Mouse (Mus musculus) heart, postnatal 25 days (tissue): ENCODE measurements around the gene Col1a2. TPM values are rescaled to one million over a fixed set of nuclear protein-coding genes. Genes with fewer than 3 reads are reported as not detected.

Experiments used
- DNase-seq: peaks from one replicate; pipeline ENCODE4 v3.0.0; 2022; ENCODE audit warnings: low spot score
- intact Hi-C: fragments of 180-260 bp; cut with DNase I; formaldehyde crosslinking; loops from one replicate; pipeline ENCODE4 v1.15.1; 2025
- total RNA-seq, 2 experiments: library from RNA; stranded (reverse); gene quantifications; 2 replicates each; pipeline ENCODE4 v1.2.3; 2021

Col1a2 gene
- total RNA-seq, 2 experiments from 2014 or later = 176 to 187 TPM

DNA sequence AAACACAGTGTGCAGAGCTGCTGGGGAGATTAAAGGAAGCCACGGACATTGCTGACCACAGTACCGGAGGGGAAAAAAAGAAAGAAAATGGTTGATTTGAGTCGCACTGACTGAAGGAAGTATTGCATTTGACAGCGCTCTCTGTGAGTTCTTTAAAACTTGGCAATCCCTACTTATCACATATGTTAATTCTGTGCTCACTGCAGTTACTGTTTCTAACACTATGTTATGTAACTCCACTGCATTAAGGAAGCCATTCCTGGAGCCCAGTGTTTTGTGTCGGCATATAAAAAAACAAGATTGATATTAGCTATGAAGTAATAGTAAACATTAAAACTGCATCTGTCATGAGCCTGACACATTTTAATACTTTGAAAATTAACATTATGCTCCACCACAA, 73.1 kb downstream of the Col1a2 start:
- no peak for DNase-seq
- intact Hi-C loops = no loop called here

DNA sequence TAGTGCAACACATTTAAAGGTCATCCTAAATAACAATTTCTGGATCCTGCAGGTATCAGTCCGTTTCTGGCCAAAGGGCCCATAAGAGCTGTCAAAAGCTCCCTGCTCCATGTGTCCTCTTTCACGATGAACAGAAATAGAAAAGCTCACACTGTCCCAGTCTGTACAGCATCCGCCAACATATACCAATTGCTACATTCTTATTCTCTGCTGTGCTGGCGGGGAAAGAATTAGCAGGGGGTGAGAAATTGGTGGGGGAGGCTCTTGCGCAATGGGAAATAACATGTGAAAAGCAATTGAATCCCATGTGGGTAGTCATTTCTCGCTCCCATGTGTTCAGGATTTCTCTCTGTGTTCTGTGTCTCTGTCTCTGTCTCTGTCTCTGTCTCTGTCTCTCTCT, 73.7 kb downstream of the Col1a2 start:
- intact Hi-C loops = no loop called here

DNA sequence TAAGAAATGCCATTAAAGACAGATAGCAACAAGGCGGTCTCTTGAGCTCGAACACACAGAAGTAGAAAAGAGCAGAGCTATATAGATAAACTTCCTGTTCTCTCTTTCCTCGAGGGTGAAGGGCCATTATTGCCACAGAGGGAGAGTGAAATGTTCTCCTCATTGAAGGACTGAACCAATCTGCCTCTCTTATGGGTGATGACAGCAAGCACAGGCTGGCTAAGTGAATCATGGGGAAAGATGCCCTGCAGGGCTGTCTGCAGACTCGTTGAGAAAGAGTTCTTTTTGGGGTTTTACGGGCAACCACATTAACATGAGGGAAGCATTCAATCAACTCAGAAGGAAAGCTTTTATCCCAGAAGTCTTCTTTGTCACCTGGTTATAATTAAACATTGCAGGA, 75.0 kb downstream of the Col1a2 start:
- intact Hi-C loops = no loop called here
- no peak for DNase-seq

More for the DNA sequence above, 73.7 kb downstream of the Col1a2 start:
- no peak for DNase-seq

DNA sequence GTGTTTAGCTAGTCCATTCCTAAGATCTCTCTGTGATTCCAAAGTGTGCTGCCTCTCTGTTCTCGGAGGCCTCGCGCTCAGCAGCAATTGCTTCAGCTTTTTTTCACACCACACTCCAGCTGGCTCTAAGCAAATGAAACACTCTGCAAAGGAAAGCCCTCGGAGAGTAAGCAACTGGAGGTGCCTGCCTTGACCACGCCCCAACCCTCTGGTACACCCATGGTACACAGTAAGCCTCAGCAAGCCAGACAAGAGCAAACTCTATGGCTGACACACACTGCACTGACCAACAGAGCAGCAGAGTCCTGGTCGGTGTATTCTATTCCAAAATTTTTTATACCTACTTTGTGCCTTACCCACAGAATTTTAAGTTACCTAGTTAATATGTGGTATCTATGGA, 78.9 kb downstream of the Col1a2 start:
- no peak for DNase-seq
- intact Hi-C loops = no loop called here

DNA sequence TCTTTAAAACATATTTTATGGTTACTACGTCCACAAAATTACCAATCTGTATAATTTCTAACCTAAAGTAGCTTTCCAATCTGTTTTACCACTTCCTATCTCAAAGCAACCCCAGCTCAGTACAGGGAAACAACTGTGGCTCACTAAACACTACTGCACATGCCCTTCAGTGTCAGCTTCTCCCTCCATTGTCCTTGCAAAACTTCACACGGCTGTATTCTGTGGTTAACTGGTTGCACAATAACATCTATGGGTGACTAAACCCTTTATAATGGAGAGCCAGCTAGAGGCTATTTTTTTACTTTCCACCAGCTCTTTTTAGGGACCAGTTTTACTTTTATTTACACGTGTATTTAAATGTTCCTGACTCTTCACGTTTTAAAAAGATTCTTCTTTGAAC, 83.3 kb downstream of the Col1a2 start:
- intact Hi-C loops = no loop called here

DNA sequence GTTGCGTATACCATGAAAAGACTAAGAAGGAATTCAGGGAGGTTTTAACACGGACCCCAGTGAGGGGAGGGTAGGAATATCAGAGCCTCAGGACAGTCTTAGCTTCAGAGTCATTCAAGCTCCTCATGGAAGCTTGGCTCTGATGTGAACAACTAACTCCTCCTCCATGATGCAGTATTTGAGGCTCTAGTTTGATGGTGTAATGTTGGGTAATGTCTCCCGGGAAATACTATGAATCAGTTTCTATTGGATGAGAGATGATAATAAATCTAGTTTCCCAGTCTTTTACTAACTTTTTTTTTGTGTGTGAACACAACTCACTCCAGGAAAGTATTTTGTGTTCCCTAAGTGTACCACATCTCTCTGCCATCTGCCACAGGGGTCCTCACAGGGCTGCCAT, 84.1 kb downstream of the Col1a2 start:
- DNase-seq = no peak
- intact Hi-C loops = no loop called here

More for the DNA sequence above, 83.3 kb downstream of the Col1a2 start:
- no peak for DNase-seq

DNA sequence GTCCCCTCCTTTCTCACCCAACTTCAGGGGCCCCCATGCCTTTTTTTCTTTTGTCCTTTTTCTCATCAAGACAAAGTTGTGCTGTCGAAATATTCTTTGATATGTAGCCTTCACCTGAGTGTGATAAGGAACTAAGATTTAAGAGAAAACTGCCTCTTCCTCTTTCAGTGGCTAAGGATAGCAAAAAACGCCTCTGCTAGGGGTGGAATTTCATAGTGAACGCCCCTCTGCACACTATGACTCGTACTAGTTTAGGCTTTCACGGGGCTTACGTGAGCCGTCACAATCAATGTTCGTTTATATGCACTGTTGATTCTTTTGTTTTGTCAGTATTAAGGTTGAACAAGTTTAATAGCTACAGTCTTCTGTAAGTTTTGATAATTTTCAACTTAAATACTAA, 85.5 kb downstream of the Col1a2 start:
- no peak for DNase-seq
- intact Hi-C loops = no loop called here

Other genes with a start within 250 kb of the Col1a2 start
- 10 to 100 TPM; 21.7 to 26.0 TPM for gene Casd1, start 96.0 kb downstream of the Col1a2 start, total RNA-seq
- gene Sgce, start 242.4 kb downstream of the Col1a2 start, total RNA-seq = 10 to 100 TPM; 19.4 to 22.7 TPM
- 1 to 10 TPM; 1.2 TPM for gene Peg10, start 242.5 kb downstream of the Col1a2 start, total RNA-seq